Mouse (Mus musculus): ENCODE measurements around the gene Zfp759. TPM values are rescaled to one million over a fixed set of nuclear protein-coding genes. Genes with fewer than 3 reads are reported as not detected.
"Not testable (repeated sequence)": the region's sequence is repeated elsewhere in the genome, so short reads cannot be mapped to it uniquely, and the experiment has no call there.

Zfp759 gene
- total RNA-seq (2012; rRNA removed): 2.1 and 2.2 TPM in 2 replicates
- total RNA-seq (2014; rRNA removed): 6.1 and 7.1 TPM in 2 replicates
- polyA plus RNA-seq (2012; ENCODE audit: insufficient read length, low read depth): 2.6 and 2.7 TPM in 2 replicates

DNA sequence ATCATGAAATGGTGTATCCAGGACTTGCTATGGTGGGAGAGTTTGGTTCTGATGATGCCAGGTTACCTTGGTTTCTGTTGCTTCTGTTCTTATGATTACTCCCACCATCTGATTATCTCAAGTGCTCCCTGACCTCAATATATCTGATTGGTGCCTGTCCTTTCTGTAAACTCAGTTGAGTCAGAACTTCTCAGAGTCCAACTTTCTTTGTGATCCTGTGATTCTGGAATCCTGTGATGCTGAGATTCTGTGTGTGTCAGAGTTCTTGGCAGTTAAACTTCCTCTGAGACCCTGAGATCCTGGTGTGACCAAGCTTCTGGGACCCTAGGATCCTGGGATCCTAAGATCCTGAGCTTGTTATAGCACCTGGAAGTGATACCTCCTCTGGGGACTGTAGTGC lies at the start of gene Zfp759:
Gene Zfp759 (plus strand): TSS at position 301 of the 400 bp plus-strand sequence.
- H3K9me3 ChIP-seq (replicated peaks; ENCODE audit: low read length); in situ Hi-C loops (cut with MboI; ENCODE audit: low pct_ligation_motif_present, low pct_unique_long_range_greater_than_20kb, low sequenced_read_pairs); H3K4me1 ChIP-seq (ENCODE audit: control insufficient read depth in 1 of 2, insufficient read depth in 2 of 2); H3K4me3 ChIP-seq (replicated peaks in 1 of 3; ENCODE audit: low read depth in 2 of 3, low read length in 2 of 3, poor library complexity in 1 of 3); H3K27ac ChIP-seq (ENCODE audit: insufficient read depth, low read depth); DNase-seq (ENCODE audit: extremely low read depth); H3K9ac ChIP-seq (ENCODE audit: insufficient read depth, low read depth); H3K27me3 ChIP-seq (replicated peaks); H3K79me2 ChIP-seq (replicated peaks; ENCODE audit: control insufficient read depth, extremely low read depth, insufficient read depth, poor library complexity, severe bottlenecking); H3K4me2 ChIP-seq (ENCODE audit: insufficient read depth, low read depth, poor library complexity, severe bottlenecking); dilution Hi-C loops (cut with MboI; ENCODE audit: extremely low pct_ligation_motif_present, extremely low pct_unique_long_range_greater_than_20kb, low sequenced_read_pairs); H3K36me3 ChIP-seq (replicated peaks in 1 of 2; ENCODE audit: control insufficient read depth in 1 of 2, insufficient read depth in 1 of 2, low read length in 1 of 2): not testable (repeated sequence)

DNA sequence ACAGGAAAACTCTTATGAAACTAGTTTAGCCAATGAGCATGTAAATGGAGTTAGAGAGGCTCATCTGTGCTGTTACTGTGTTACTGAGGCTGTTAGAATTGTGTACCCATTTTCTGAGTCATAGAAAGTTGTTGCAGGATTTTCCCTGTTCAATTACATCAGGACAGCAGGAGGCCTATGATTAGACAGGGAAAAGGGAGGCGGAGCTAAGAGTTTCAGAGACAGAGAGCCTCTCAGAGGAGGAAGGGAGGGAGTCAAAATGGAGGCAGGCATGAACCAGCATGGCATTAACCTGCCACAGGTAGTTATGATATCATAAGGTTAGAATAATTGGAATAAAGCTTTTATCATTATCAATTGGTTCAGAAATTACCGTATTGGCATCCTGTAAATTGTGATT lies 48.7 kb upstream of the Zfp759 start:
- no peak for DNase-seq (ENCODE audit: extremely low read depth)
- H3K36me3 ChIP-seq (replicated peaks in 1 of 2; ENCODE audit: control insufficient read depth in 1 of 2, insufficient read depth in 1 of 2, low read length in 1 of 2): peaks cover 20 to 51% of the 10 kb centered on the region in 2 experiments
- no peak overlapping the region for H3K4me3 ChIP-seq (replicated peaks in 1 of 3; ENCODE audit: low read depth in 2 of 3, low read length in 2 of 3, poor library complexity in 1 of 3)
- dilution Hi-C loops (cut with MboI; ENCODE audit: extremely low pct_ligation_motif_present, extremely low pct_unique_long_range_greater_than_20kb, low sequenced_read_pairs) (no loop called here), in situ Hi-C loops (cut with MboI; ENCODE audit: low pct_ligation_motif_present, low pct_unique_long_range_greater_than_20kb, low sequenced_read_pairs) (no loop called here)
- H3K9ac ChIP-seq (ENCODE audit: insufficient read depth, low read depth): no peak overlapping the region
- H3K79me2 ChIP-seq (replicated peaks; ENCODE audit: control insufficient read depth, extremely low read depth, insufficient read depth, poor library complexity, severe bottlenecking): no peaks in the 10 kb centered on the region
- no peaks in the 10 kb centered on the region for H3K4me1 ChIP-seq (ENCODE audit: control insufficient read depth in 1 of 2, insufficient read depth in 2 of 2)
- TF ChIP-seq ZMIZ1 (IDR thresholded peaks at IDR 0.05; ENCODE audit: low read depth, low read length): no peak
- no peak for TF ChIP-seq MAZ (IDR thresholded peaks at IDR 0.05; ENCODE audit: low read depth, low read length)
- TF ChIP-seq RCOR1 (conservative IDR thresholded peaks at IDR 0.05; ENCODE audit: low read depth, low read length): no peak
- TF ChIP-seq TBP (conservative IDR thresholded peaks at IDR 0.05; ENCODE audit: low read depth, low read length): no peak
- TF ChIP-seq E2F4 (IDR thresholded peaks at IDR 0.05; ENCODE audit: insufficient replicate concordance, low read depth, low read length): no peak
- TF ChIP-seq RAD21 (IDR thresholded peaks at IDR 0.05; ENCODE audit: low read depth, low read length): no peak
- no peak for TF ChIP-seq TCF12 (IDR thresholded peaks at IDR 0.05; ENCODE audit: low read depth, low read length)
- TF ChIP-seq MYC (IDR thresholded peaks at IDR 0.05; ENCODE audit: low read depth, low read length): no peak
- no peaks in the 10 kb centered on the region for H3K27me3 ChIP-seq (replicated peaks)
- H3K9me3 ChIP-seq (replicated peaks; ENCODE audit: low read length): peaks cover 16% of the 10 kb centered on the region
- no peak overlapping the region for H3K27ac ChIP-seq (ENCODE audit: insufficient read depth, low read depth)
- H3K4me2 ChIP-seq (ENCODE audit: insufficient read depth, low read depth, poor library complexity, severe bottlenecking): no peak overlapping the region

DNA sequence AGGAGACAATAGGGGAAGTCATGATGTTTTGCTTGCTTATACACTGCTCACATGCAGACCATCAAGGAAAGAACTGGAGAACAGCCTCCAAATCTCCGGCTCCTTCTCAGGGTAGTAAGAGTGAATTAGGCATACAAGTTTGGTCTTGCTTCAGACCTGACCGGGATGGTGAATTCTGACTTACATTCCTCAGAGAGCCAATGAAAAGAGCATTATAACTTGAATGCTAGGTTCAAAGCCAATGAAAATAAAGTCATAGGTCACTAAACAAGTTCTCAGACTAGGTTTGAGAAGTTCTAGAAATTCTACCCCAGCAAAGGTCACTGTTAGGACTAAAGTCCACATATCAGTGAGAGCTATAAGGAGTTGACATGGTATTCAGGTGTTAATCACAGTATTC lies 44.2 kb upstream of the Zfp759 start:
- in situ Hi-C loops (cut with MboI; ENCODE audit: low pct_ligation_motif_present, low pct_unique_long_range_greater_than_20kb, low sequenced_read_pairs): no loop called here

More for the DNA sequence above, 44.2 kb upstream of the Zfp759 start:
- no peak overlapping the region for H3K4me3 ChIP-seq (replicated peaks in 1 of 3; ENCODE audit: low read depth in 2 of 3, low read length in 2 of 3, poor library complexity in 1 of 3)
- H3K36me3 ChIP-seq (replicated peaks in 1 of 2; ENCODE audit: control insufficient read depth in 1 of 2, insufficient read depth in 1 of 2, low read length in 1 of 2): peaks cover 11 to 41% of the 10 kb centered on the region in 2 experiments
- no peak overlapping the region for H3K27ac ChIP-seq (ENCODE audit: insufficient read depth, low read depth)
- no peak for TF ChIP-seq GABPA (IDR thresholded peaks at IDR 0.05; ENCODE audit: insufficient replicate concordance, low read depth, low read length)
- TF ChIP-seq BHLHE40 (IDR thresholded peaks at IDR 0.05; ENCODE audit: low read depth, low read length): no peak
- no peak for TF ChIP-seq ZNF384 (IDR thresholded peaks at IDR 0.05; ENCODE audit: low read depth, low read length)
- TF ChIP-seq PAX5 (IDR thresholded peaks at IDR 0.05; ENCODE audit: low read length): no peak
- TF ChIP-seq ZKSCAN1 (IDR thresholded peaks at IDR 0.05; ENCODE audit: borderline replicate concordance, low read depth, low read length): no peak
- TF ChIP-seq MYC (IDR thresholded peaks at IDR 0.05; ENCODE audit: low read depth, low read length): no peak
- no peak for TF ChIP-seq JUN (IDR thresholded peaks at IDR 0.05; ENCODE audit: insufficient read depth, low read depth, low read length)
- TF ChIP-seq SMC3 (IDR thresholded peaks at IDR 0.05; ENCODE audit: low read depth, low read length): no peak
- no peak for TF ChIP-seq TCF12 (IDR thresholded peaks at IDR 0.05; ENCODE audit: low read depth, low read length)
- peaks cover 3% of the 10 kb centered on the region for H3K9me3 ChIP-seq (replicated peaks; ENCODE audit: low read length)
- no peak overlapping the region for H3K4me2 ChIP-seq (ENCODE audit: insufficient read depth, low read depth, poor library complexity, severe bottlenecking)
- peaks cover 0 to 14% of the 10 kb centered on the region in 2 experiments; a peak in 2 of 4 replicates for H3K4me1 ChIP-seq (ENCODE audit: control insufficient read depth in 1 of 2, insufficient read depth in 2 of 2)
- H3K79me2 ChIP-seq (replicated peaks; ENCODE audit: control insufficient read depth, extremely low read depth, insufficient read depth, poor library complexity, severe bottlenecking): no peaks in the 10 kb centered on the region; the same call in 1 of the 2 replicates
- H3K9ac ChIP-seq (ENCODE audit: insufficient read depth, low read depth): no peak overlapping the region
- DNase-seq (ENCODE audit: extremely low read depth): no peak
- H3K27me3 ChIP-seq (replicated peaks): no peaks in the 10 kb centered on the region
- dilution Hi-C loops (cut with MboI; ENCODE audit: extremely low pct_ligation_motif_present, extremely low pct_unique_long_range_greater_than_20kb, low sequenced_read_pairs): no loop called here
